Mouse (Mus musculus) myocyte (in vitro differentiated cells): Measurements from ENCODE around the gene Zswim4. TPM values are rescaled to one million over a fixed set of nuclear protein-coding genes. Genes with fewer than 3 reads are reported as not detected.

Experiments
- H3K27me3 ChIP-seq: one replicate; pipeline ENCODE4 v1.6.1; 2011; ENCODE audit not compliant: control insufficient read depth, insufficient read depth, insufficient read length
- H3K36me3 ChIP-seq: one replicate; pipeline ENCODE4 v1.6.1; 2011; ENCODE audit not compliant: control insufficient read depth, insufficient read depth
- H3K4me2 ChIP-seq: one replicate; pipeline ENCODE4 v1.6.1; 2011; ENCODE audit warnings: low read depth, control low read depth
- H3K4me3 ChIP-seq: one replicate; pipeline ENCODE4 v1.5.1; 2011; ENCODE audit warnings: mild to moderate bottlenecking, control low read depth, moderate library complexity
- H3K79me2 ChIP-seq: one replicate; pipeline ENCODE4 v1.6.1; 2011; ENCODE audit not compliant: control insufficient read depth, insufficient read depth
- H3ac ChIP-seq: one replicate; pipeline ENCODE4 v1.6.1; 2011; ENCODE audit not compliant: control insufficient read depth, insufficient read length
- CEBPB ChIP-seq: IDR thresholded peaks from 2 replicates; pipeline ENCODE4 v1.6.1; 2011; ENCODE audit warnings: mild to moderate bottlenecking, moderate library complexity; ENCODE audit not compliant: poor library complexity, insufficient read depth, severe bottlenecking
- E2F4 ChIP-seq: IDR thresholded peaks from one replicate; pipeline ENCODE4 v1.6.1; 2011; ENCODE audit warnings: mild to moderate bottlenecking, control low read depth, moderate library complexity; ENCODE audit not compliant: insufficient read depth
- MAX ChIP-seq: IDR thresholded peaks from one replicate; pipeline ENCODE4 v1.6.1; 2011; ENCODE audit warnings: low read depth, mild to moderate bottlenecking, control low read depth
- MYOD1 ChIP-seq, 3 experiments: IDR thresholded peaks; one replicate each; pipeline ENCODE4 v1.6.1; 2011; ENCODE audit warnings: control low read depth in 2 of 3, low read depth in 2 of 3, mild to moderate bottlenecking in 2 of 3, moderate library complexity in 1 of 3; ENCODE audit not compliant: insufficient read length in 2 of 3, control insufficient read depth in 1 of 3
- MYOG ChIP-seq, 3 experiments: IDR thresholded peaks; one replicate each; pipeline ENCODE4 v1.6.1; 2011; ENCODE audit warnings: control low read depth in 2 of 3, low read depth in 2 of 3, mild to moderate bottlenecking in 2 of 3; ENCODE audit not compliant: insufficient read length in 2 of 3, control insufficient read depth in 1 of 3, insufficient read depth in 1 of 3
- POLR2A ChIP-seq: IDR thresholded peaks from one replicate; pipeline ENCODE4 v1.6.1; 2011; ENCODE audit warnings: low read depth, mild to moderate bottlenecking, control low read depth, moderate library complexity; ENCODE audit not compliant: insufficient read length
- POLR2AphosphoS2 ChIP-seq: IDR thresholded peaks from one replicate; pipeline ENCODE4 v1.6.1; 2011; ENCODE audit warnings: low read depth, control low read depth; ENCODE audit not compliant: insufficient read length
- REST ChIP-seq: IDR thresholded peaks from one replicate; pipeline ENCODE4 v1.6.1; 2011; ENCODE audit warnings: mild to moderate bottlenecking, control low read depth, moderate library complexity; ENCODE audit not compliant: insufficient read depth, insufficient read length
- SRF ChIP-seq: IDR thresholded peaks from one replicate; pipeline ENCODE4 v1.6.1; 2011; ENCODE audit warnings: low read depth; ENCODE audit not compliant: control insufficient read depth, insufficient read length
- TCF12 ChIP-seq: IDR thresholded peaks from one replicate; pipeline ENCODE4 v1.6.1; 2011; ENCODE audit warnings: mild to moderate bottlenecking, control low read depth; ENCODE audit not compliant: poor library complexity, insufficient read depth, severe bottlenecking
- TCF3 ChIP-seq: IDR thresholded peaks from one replicate; pipeline ENCODE4 v1.6.1; 2011; ENCODE audit warnings: low read depth, control low read depth; ENCODE audit not compliant: insufficient read length
- USF1 ChIP-seq: IDR thresholded peaks from one replicate; pipeline ENCODE4 v1.6.1; 2011; ENCODE audit warnings: low read depth, mild to moderate bottlenecking, control low read depth, moderate library complexity
- polyA plus RNA-seq: library from polyadenylated mRNA; unstranded; fragments of >200 nt; fragmentation: generic; extraction: Trizol; gene quantifications from one replicate; pipeline ENCODE4 v1.2.1, GENCODE M21; 2012; ENCODE audit warnings: missing spikeins

Gene Zswim4
- polyA plus RNA-seq, 1 experiment: 12.7 TPM

GRCm38 (mm10) chr8:84200652-84201544, 36.0 kb downstream of the Zswim4 start:
- H3K79me2 ChIP-seq: peaks cover 45% of the 10 kb centered on the region
- H3ac ChIP-seq: peak overlapping the region; percentile 77
- TF ChIP-seq MYOD1 (IDR thresholded peaks at IDR 0.05; ENCODE audit: control insufficient read depth in 1 of 3, insufficient read length in 2 of 3, low read depth in 2 of 3) (peak in 2 of 3 experiments; percentile 50 to 76), CEBPB (no peak), SRF (no peak), MAX (no peak), USF1 (peak; percentile 16), MYOG (IDR thresholded peaks at IDR 0.05; ENCODE audit: control insufficient read depth in 1 of 3, insufficient read depth in 1 of 3, insufficient read length in 2 of 3, low read depth in 2 of 3) (peak in 2 of 3 experiments; percentile 54 to 74), REST (no peak), POLR2AphosphoS2 (peak; percentile 59), TCF12 (no peak), E2F4 (peak; percentile 29), POLR2A (peak; percentile 69), TCF3 (no peak)
- no peaks in the 10 kb centered on the region for H3K27me3 ChIP-seq
- peak overlapping the region; percentile 82 for H3K4me3 ChIP-seq
- H3K36me3 ChIP-seq: peaks cover 6% of the 10 kb centered on the region
- H3K4me2 ChIP-seq: peak overlapping the region; percentile 83

DNA sequence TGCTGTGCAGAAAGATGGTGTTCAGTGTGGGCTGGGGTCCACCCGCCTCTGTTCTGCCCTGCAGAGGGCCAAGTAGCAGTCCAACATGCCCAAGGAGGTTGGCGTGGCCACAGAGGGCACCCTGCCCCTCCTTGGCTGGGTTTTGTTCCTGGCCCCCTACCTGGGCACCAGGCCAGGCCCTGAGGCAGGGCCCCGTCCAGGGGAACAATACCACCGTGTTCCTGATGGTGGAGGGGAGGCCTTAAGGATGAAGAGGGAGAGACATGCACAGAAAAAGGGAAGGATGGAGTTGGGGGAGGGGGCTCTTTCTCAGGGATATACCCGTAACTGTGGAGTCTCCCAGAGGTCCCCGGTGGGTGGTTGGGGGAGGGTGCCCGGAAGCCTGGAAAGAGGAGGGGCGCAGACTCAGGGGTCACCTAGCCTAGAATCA, 36.7 kb downstream of the Zswim4 start:
- Histone ChIP-seq H3K36me3 (no peaks in the 10 kb centered on the region), H3K79me2 (peaks cover 38% of the 10 kb centered on the region), H3K4me3 (peak overlapping the region; percentile 82), H3K27me3 (no peaks in the 10 kb centered on the region), H3ac (peak overlapping the region; percentile 77), H3K4me2 (peak overlapping the region; percentile 83)
- TF ChIP-seq MYOG (IDR thresholded peaks at IDR 0.05; ENCODE audit: control insufficient read depth in 1 of 3, insufficient read depth in 1 of 3, insufficient read length in 2 of 3, low read depth in 2 of 3) (no peak), POLR2AphosphoS2 (no peak), REST (no peak), E2F4 (no peak), MAX (no peak)

GRCm38 (mm10) chr8:84199348-84200125, 37.3 kb downstream of the Zswim4 start:
- no peaks in the 10 kb centered on the region for H3K27me3 ChIP-seq
- no peaks in the 10 kb centered on the region for H3K36me3 ChIP-seq
- TF ChIP-seq MYOD1 (IDR thresholded peaks at IDR 0.05; ENCODE audit: control insufficient read depth in 1 of 3, insufficient read length in 2 of 3, low read depth in 2 of 3) (no peak), POLR2A (no peak), REST (no peak), CEBPB (no peak), SRF (no peak), POLR2AphosphoS2 (no peak), MAX (no peak), USF1 (no peak), E2F4 (no peak), MYOG (IDR thresholded peaks at IDR 0.05; ENCODE audit: control insufficient read depth in 1 of 3, insufficient read depth in 1 of 3, insufficient read length in 2 of 3, low read depth in 2 of 3) (no peak), TCF12 (no peak), TCF3 (no peak)
- H3K4me3 ChIP-seq: peak overlapping the region; percentile 82
- peaks cover 32% of the 10 kb centered on the region for H3K79me2 ChIP-seq
- peak overlapping the region; percentile 89 for H3K4me2 ChIP-seq
- H3ac ChIP-seq: no peak overlapping the region

- Histone ChIP-seq H3K4me2 (peak overlapping the region; percentile 89), H3K4me3 (peak overlapping the region; percentile 72), H3K79me2 (peaks cover 25% of the 10 kb centered on the region), H3K27me3 (no peaks in the 10 kb centered on the region), H3ac (no peak overlapping the region), H3K36me3 (no peaks in the 10 kb centered on the region)
- no peak for TF ChIP-seq REST
- TF ChIP-seq TCF3: no peak
- TF ChIP-seq E2F4: no peak
- no peak for TF ChIP-seq SRF
- no peak for TF ChIP-seq MYOG (IDR thresholded peaks at IDR 0.05; ENCODE audit: control insufficient read depth in 1 of 3, insufficient read depth in 1 of 3, insufficient read length in 2 of 3, low read depth in 2 of 3)
Measured at GRCm38 (mm10) chr8:84198871-84199270, 38.0 kb downstream of the Zswim4 start.
